Mouse (Mus musculus) cerebellum, postnatal 25 days (tissue): ENCODE measurements at regions not wholly inside any gene's neighbourhood (a gene's known extent, or its start where the extent isn't known, plus 50 kb on each side); places are given as distances from the start of the nearest gene placed in this dataset.

Source experiments
- DNase-seq, 2 experiments: peaks; one replicate each; pipeline ENCODE4 v3.0.0; 2021; ENCODE audit warnings: mixed read lengths in 2 of 2

- no peak for DNase-seq
These were observed 195.4 kb upstream of the Trib2 start for GRCm38 (mm10) chr12:16012081-16012480.

DNA sequence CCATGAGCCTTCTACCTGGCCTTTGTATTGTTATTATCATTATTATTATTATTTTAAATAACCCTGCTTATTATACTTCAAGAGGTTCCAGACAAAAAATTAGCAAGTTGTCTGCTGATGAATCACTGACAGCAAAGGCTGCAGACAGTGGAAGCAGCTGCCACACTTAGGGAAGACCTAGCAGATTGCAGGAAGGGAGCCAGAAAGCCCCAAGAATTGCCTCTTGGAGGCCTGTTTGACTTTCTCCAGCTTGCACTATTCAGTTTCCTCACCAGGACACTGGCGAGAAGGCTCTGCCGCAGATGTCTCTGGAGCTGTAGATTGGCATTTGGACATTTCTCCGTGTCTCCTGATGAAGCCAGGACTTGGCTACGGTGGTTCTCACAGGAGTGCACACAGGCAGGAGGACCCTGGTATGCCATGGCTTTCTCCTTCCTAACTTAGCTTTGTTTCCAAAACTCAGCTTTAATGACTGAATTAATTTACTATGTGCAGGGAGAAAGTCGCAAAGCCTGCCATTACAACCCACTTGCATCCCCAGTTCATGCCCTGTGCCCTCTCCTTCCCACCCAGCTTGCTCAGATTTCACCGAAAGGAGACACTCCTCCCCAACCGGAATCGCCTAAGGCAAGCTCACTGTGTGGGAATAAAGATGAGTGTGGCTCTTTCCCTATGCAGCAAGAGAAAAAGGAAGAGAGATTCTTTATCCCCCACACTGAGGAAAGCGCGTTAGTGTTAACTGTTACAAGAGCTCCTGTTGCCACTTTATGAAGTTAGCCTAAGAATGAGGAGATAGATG, 193.3 kb upstream of the Trib2 start:
- no peak for DNase-seq

GRCm38 (mm10) chr12:16008763-16009515, 192.2 kb upstream of the Trib2 start:
- no peak for DNase-seq

DNA sequence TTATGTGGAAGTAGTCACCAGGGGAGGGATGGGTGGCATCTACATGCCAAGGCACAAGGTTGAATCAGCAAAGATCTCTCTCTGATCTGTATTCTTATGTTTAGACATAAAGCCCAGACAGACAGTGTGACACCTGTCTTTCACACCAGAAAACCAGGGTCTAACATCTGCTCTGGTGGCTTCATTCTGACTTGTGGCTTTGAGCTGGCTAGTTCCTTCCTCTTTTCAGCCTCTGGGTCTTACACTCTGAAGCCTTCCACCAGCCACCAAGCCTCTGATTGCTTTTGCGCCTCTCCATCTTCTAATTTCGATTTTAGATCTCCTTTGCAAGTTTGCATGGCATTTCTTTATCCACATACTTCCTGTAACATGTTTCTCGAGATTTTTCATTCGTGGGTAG, 191.5 kb upstream of the Trib2 start:
- no peak for DNase-seq

DNA sequence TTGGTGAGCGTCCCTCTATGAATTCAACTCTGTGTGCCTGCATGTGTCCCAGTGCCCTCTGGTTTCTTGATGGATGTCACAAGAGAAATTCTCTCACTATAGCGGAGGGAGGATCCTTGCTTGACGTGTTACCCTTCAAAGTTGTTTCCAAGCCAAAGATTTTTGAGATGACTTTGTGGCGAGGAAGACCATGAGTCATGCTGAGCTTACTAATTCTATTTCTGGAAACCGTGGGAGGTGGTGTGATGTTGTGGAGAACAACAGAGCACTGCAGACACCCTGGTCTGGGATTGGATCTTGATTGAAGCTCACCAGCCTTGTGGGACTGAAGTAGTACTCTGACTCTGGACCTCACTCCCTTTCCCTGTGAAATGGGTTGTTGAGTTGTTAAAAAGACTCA, 190.0 kb upstream of the Trib2 start:
- no peak for DNase-seq

DNA sequence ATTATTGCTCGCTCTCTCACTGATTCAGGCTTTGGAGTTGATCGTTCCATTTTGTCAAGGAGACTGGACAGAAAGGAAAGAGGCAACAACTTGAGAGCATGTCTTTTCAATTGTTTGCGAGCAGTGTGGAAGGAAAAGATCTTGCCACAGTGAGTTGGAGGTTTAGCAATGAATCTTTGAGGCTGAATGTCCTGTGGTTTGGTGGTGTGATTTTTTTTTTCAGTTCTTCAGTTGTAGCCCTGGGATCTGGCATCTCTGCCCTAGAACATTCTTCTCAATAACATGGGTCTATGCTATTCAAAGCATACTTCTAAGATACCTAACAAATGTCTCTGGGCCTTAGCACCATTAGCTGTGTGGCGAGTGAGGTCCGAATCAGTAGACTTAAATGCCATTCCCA, 189.6 kb upstream of the Trib2 start:
- DNase-seq = no peak

GRCm38 (mm10) chr12:16001811-16002210, 185.1 kb upstream of the Trib2 start:
- no peak for DNase-seq

- no peak for DNase-seq
These were observed 184.5 kb upstream of the Trib2 start for GRCm38 (mm10) chr12:16001225-16001624.

DNA sequence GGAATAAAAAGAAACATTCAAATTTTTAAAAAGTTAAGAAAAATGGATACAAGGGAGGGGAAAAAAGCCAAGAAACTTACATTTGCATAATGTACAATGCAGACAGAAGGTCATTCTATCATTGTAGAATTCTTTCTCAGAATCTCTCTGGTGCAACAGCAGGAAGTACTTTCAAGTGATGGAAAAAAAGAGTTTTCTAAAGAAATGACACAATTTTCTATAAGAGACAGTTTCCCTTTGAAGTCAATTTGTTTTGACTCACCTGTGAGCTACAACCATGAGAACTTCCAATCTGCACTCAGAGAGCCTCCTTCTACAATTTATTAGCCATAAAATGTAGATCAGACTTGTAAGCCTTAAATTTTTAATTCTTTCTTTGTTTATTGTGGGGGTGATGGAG, 181.6 kb upstream of the Trib2 start:
- no peak for DNase-seq

DNA sequence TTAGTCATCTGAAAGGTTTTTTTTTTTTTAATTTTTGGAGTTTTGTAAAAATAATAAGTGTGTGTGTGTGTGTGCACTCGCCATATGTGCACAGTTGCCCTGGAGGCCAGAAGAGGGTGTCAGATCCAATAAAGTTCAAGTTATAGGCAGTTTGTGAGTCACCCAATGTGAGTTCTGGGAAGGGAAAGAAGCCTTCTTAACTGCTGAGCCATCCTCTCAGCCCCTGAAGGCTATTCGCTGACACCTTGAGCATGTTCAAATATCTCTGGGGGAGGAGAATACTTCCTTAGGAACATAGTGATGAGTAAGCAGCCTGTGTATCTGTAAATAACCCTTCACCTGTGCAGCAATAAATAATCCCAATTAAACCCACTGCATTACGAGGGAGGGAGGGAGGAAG, 177.1 kb upstream of the Trib2 start:
- DNase-seq = no peak

DNA sequence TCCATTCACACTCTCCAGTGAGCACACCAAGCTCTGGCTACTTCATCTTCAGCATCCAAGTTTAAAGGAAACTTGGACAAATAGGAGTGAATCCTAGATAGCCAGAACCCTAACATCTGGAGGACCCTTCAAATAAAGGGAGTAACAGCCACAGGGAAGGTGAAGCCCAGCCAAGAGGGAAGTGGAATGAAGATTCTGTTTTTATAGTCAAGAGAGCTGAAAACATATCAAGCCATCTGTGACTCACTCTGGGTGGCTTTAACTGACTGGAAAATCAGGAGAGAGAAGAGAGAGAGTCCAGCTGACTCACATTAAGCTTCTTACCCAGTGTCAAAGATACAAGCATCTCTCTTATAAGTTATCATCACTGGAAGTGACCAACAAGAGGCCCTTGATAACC, 169.6 kb upstream of the Trib2 start:
- no peak for DNase-seq

DNA sequence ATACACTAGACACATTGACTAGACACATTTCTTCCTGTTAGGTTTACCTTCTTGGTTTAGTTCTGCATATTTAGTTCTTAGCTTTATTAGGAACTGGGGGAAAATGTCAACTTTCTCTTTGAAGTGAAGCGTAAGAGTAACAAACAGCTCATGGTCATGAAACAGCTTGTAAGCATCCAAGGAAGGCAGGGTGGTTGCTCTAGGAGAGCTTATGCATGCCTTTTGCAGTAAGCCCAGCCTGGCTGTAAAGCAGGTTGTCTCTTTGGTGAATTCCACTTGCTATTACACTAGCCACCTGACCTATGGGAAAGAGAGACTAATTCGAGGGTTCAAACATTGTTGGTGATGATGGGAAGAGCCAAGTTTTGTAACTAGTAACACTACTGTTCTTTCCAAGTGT, 168.9 kb upstream of the Trib2 start:
- no peak for DNase-seq

- DNase-seq = no peak
These were observed 167.0 kb upstream of the Trib2 start for GRCm38 (mm10) chr12:15983591-15984300.

DNA sequence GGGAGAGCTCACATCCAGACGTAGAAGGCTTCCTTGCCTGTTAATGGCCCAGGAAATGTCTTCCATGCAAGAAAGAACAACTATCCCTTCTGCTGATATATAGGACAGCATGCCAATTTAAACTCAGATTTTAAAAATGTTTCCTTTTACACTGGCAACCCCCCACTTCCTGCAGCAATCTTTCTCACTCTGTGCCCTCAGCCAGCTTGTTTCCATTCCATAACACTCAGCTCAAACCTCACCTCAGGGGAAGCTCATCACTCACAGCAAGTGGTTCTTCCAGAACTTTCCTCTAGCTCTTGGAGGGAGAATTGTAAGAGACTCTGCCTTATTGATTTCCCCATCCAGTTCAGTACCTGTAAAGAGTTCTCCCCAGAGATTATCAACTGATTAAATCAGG, 165.0 kb upstream of the Trib2 start:
- DNase-seq = no peak

DNA sequence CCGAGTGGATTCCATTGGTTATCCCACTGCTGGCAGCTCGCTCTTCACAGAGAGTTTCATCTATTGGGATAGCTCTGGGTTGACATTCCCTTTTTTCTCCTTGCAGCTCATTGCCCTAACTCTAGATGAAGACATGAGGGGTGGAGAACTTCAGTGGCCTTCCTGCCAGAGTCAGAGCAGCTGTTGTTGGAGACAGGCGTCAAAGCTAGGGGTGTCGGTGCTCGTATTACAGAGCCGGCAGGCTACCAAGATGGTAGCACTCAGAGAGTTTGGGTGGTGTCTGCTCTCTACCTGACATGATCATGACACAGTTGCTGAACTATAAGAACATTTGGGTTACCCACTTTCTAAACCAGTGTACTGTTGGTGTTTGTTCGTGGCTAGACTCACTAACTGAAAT, 162.5 kb upstream of the Trib2 start:
- DNase-seq = no peak

- no peak for DNase-seq
These were observed 155.1 kb upstream of the Trib2 start for GRCm38 (mm10) chr12:15971786-15972185.

GRCm38 (mm10) chr12:15970262-15970661, 153.5 kb upstream of the Trib2 start:
- no peak for DNase-seq

- no peak for DNase-seq
These were observed 150.9 kb upstream of the Trib2 start for GRCm38 (mm10) chr12:15967550-15968102.

- DNase-seq = no peak
These were observed 149.9 kb upstream of the Trib2 start for GRCm38 (mm10) chr12:15966631-15967030.

DNA sequence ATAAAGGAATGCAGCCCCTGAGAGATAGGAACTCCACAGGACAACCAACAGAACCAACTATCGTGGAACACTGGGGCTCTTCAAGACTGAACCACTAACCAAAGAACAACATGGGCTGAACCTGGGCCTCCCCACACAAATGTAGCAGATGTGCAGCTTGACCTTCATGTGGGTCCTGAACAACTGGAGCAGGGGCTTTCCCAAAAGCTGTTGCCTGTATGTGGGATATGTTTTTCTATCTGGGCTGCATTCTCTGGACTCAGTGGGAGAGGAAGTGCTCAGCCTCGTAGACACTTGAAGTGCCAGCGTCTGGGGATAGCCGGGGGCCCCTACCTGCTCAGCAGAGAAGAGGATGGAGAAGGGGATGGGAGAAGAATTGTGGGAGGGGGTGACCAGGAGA, 149.2 kb upstream of the Trib2 start:
- DNase-seq = no peak

DNA sequence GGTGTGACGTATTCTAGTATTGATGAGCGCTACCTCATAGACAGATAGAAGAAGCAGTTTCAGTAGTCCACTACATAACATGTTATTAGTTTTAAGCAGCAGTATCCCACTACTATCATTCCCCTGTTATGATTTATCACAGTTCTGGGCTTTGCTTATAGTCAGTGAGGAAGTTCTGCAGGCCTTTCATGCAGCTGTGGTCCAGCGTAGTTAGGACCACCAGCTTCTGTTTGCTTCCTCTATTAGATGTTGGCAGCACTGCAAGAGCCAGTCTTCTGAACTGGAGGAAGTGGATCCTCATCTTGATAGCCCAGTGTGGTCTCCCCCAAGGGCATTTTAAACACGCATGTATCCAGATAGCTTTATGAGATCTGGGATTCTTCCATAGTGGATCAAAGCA, 147.4 kb upstream of the Trib2 start:
- DNase-seq = no peak

GRCm38 (mm10) chr12:15961834-15962233, 145.1 kb upstream of the Trib2 start:
- DNase-seq = no peak

- no peak for DNase-seq
These were observed 120.9 kb upstream of the Trib2 start for GRCm38 (mm10) chr12:15937443-15938237.
